Mouse (Mus musculus): Measurements from ENCODE around the gene Zbtb16. TPM values are rescaled to one million over a fixed set of nuclear protein-coding genes. Genes with fewer than 3 reads are reported as not detected.

Zbtb16 gene
- total RNA-seq, 2 experiments from 2014 or later: 33.5 to 62.9 TPM

Other genes with a start within 250 kb of the Zbtb16 start
- gene Nnmt, start 231.1 kb downstream of the Zbtb16 start, total RNA-seq (2021): 10 to 100 TPM; 23.2 to 28.0 TPM
- gene Htr3a, start 74.9 kb upstream of the Zbtb16 start, total RNA-seq (2021): 1 to 10 TPM; 4.6 to 5.5 TPM
- gene Htr3b, start 128.8 kb upstream of the Zbtb16 start, total RNA-seq (2021): under 1 TPM; 0.20 to 0.33 TPM
- 10 to 100 TPM in 1 of 2 experiments, 1 to 10 TPM in 1; 9.9 to 13.9 TPM for gene Usp28, start 149.2 kb upstream of the Zbtb16 start, total RNA-seq (2021)
- gene Zw10, start 219.4 kb upstream of the Zbtb16 start, total RNA-seq (2021): 10 to 100 TPM; 16.0 to 18.0 TPM
- under 1 TPM; 0.23 to 0.26 TPM for gene Tmprss5, start 245.0 kb upstream of the Zbtb16 start, total RNA-seq (2021)